Mouse (Mus musculus) lung, adult 10 weeks (tissue): Measurements from ENCODE around the gene Capn10. TPM values are rescaled to one million over a fixed set of nuclear protein-coding genes. Genes with fewer than 3 reads are reported as not detected.

Experiments
- polyA plus RNA-seq: library from polyadenylated mRNA; stranded (reverse); fragments of 350-450 nt; fragmentation: Illumina TruSeq; extraction: RNeasy Lipid Tissue Mini Kit (QIAGEN cat#74804); gene quantifications from one replicate; pipeline ENCODE4 v1.2.3, GENCODE M21; 2014; ENCODE audit warnings: low read depth, low replicate concordance; ENCODE audit not compliant: insufficient read depth

Gene Capn10
- 11.5 TPM for polyA plus RNA-seq

GRCm38 (mm10) chr1:92934182-92934827 lies at the start of gene Capn10:
Gene Capn10, plus strand, starts transcription at chr1:92934376.

DNA sequence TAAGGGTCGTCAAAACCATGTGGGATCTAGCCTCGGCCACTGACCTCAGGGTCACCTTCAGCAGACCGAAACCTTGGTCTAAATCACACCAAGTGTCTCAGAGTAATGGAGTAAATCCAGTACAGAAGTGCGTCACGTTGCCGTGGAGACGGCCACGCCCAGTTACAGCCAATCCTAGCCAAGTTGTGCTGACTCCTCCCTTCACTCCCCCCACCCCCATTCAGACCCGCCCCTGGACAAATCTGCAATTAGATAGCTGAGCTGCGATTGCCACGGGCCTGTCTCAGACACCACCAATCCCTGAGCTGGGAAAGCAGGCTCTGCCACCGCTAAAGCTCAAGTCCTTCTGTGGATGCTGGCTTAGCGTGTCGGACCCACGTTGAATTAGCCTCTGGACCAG lies 31.4 kb upstream of the Capn10 start, which contains the start of gene Ankmy1:
Gene Ankmy1, minus strand, starts transcription at position 121 of the 400 bp plus-strand sequence.

DNA sequence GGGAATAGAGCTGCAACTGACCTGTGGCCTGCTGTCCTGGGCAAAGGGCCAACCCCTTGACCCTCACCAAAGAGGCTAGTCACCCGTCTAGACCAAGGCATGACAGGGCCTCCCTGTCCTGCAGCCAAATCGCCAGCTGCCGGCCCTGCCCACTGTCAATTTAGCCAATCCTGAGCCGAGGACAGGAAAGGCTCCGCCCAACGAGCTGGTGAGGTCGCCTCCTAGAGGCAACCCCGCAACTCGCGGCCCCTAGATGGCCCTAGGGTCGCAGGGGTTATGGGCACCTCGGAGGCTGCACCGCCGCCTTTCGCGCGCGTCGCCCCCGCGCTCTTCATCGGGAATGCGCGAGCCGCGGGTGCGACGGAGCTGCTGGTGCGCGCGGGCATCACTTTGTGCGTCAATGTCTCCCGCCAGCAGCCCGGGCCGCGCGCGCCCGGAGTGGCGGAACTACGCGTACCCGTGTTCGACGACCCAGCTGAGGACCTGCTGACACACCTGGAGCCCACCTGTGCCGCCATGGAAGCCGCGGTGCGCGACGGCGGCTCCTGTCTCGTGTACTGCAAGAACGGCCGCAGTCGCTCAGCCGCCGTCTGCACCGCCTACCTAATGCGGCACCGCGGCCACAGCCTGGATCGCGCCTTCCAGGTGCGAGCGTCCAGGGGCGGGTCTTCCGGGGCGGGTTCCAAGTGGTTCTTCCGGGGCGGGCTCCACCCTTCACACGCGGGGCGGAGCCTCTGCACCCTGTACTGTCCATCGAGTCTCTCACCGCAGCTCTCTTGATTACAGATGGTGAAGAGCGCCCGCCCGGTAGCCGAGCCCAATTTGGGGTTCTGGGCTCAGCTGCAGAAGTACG lies 27.2 kb upstream of the Capn10 start, which contains the start of gene Dusp28:
Gene Dusp28, plus strand, starts transcription at position 203 of the 853 bp plus-strand sequence.

GRCm38 (mm10) chr1:92910239-92910885 lies 23.8 kb upstream of the Capn10 start, which contains the start of gene Rnpepl1:
Gene Rnpepl1, plus strand, starts transcription at chr1:92910783.

DNA sequence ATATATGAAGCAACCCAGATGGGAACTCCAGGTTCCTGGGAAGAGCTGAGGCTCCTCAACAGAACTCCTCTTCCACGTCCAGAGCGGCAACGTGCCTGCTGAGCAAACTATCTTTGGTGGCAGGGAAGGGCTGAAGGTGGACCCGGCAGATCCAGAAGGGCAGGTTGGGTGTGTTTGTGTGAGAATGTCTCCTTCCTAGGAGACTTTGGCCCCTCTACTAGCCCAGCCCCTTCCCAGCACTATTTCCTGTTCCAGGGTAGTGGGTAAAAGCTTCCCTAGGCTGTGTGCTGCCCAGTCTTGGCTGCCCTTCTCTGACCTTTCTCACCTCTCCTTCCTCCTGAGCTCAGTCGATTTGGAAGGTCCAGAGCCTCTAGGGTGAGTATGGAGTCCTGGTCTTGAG lies 16.4 kb downstream of the Capn10 start, which contains the start of gene Gpr35:
Gene Gpr35, plus strand, starts transcription at position 259 of the 400 bp plus-strand sequence.

Other genes starting within 250 kb of the Capn10 start
- gene Gpc1, start 102.7 kb upstream of the Capn10 start, polyA plus RNA-seq, result 8.7 TPM
- gene Ankmy1, start 31.5 kb upstream of the Capn10 start, polyA plus RNA-seq, result 0.85 TPM
- gene Dusp28, start 27.4 kb upstream of the Capn10 start, polyA plus RNA-seq, result 12.0 TPM
- gene Rnpepl1, start 23.6 kb upstream of the Capn10 start, polyA plus RNA-seq, result 72.0 TPM
- 1.8 TPM for gene Gpr35, start 16.5 kb downstream of the Capn10 start, polyA plus RNA-seq
- gene Aqp12, start 72.0 kb downstream of the Capn10 start, polyA plus RNA-seq, result not detected
- 0.69 TPM for gene Kif1a, start 167.6 kb downstream of the Capn10 start, polyA plus RNA-seq
- not detected for gene Agxt, start 200.9 kb downstream of the Capn10 start, polyA plus RNA-seq
- gene 2310007B03Rik, start 226.6 kb downstream of the Capn10 start, polyA plus RNA-seq, result 25.5 TPM
- 0.73 TPM for gene Crocc2, start 234.3 kb downstream of the Capn10 start, polyA plus RNA-seq